ENCODE assay signal across 18 mouse cellular contexts in genomic region chr1:181988367-181988766, GRCm38 (mm10). TPM values are rescaled to one million over a fixed set of nuclear protein-coding genes. Genes with fewer than 3 reads are reported as not detected.
DNase-seq lines count a peak whose midpoint lies in the region; ATAC-seq and TF ChIP-seq lines count a peak whose summit lies in the region.
"Had no signal": no experiment of that assay in that cellular context is flagged by ENCODE, and none has a peak within 500 bp of the region (broad histone marks: within the 10 kb centered on the region; RNA-seq: fewer than 3 reads in every experiment).

No protein-coding gene starts in this region.

- peak; percentile 74; the same call in 1 of the 2 replicates for ATAC-seq in frontal cortex, adult (ENCODE audit: low TSS enrichment)
- no peak for ATAC-seq in heart, postnatal 0 days (ENCODE audit: insufficient read depth, low read depth)
- no peak for ATAC-seq in neural tube, embryonic 15.5 days (ENCODE audit: low FRiP score)
- no peak for ATAC-seq in embryonic facial prominence, embryonic 15.5 days (ENCODE audit: insufficient number of reproducible peaks, low FRiP score, low TSS enrichment, low read depth)
- ATAC-seq: intestine, embryonic 16.5 days had no signal

- no peak overlapping the region for H3K4me3 ChIP-seq in heart, postnatal 0 days (ENCODE audit: low read depth, low read length)
- H3K4me3 ChIP-seq in neural tube, embryonic 15.5 days (replicated peaks): no peak overlapping the region
- H3K4me3 ChIP-seq in embryonic facial prominence, embryonic 15.5 days (replicated peaks): no peak overlapping the region
- H3K4me3 ChIP-seq: heart, embryonic 12.5 days had no signal

- no peak for TF ChIP-seq EP300 in heart, postnatal 0 days (IDR thresholded peaks at IDR 0.05; ENCODE audit: low read depth)

- no peak for TF ChIP-seq CTCF in heart, postnatal 0 days (IDR thresholded peaks at IDR 0.05; ENCODE audit: low read depth)

- H3K9ac ChIP-seq in heart, postnatal 0 days (replicated peaks; ENCODE audit: low read depth, low read length): no peak overlapping the region
- H3K9ac ChIP-seq in neural tube, embryonic 15.5 days (replicated peaks): no peak overlapping the region
- H3K9ac ChIP-seq in embryonic facial prominence, embryonic 15.5 days: no peak overlapping the region
- H3K9ac ChIP-seq: heart, embryonic 12.5 days; hindbrain, embryonic 14.5 days had no signal

- 34% methylated on average over 2 of the region's 2 CpGs for WGBS in heart, postnatal 0 days
- 78% methylated on average over 2 of the region's 2 CpGs for WGBS in neural tube, embryonic 15.5 days
- 54% methylated on average over 2 of the region's 2 CpGs for WGBS in embryonic facial prominence, embryonic 15.5 days

- H3K27ac ChIP-seq in heart, postnatal 0 days (ENCODE audit: low read depth): peak overlapping the region; percentile 38; the same call in 1 of the 2 replicates
- H3K27ac ChIP-seq in neural tube, embryonic 15.5 days (replicated peaks): no peak overlapping the region
- 0 out of 2 replicates have a peak overlapping the region, but pooled peaks have one; percentile 34 for H3K27ac ChIP-seq in embryonic facial prominence, embryonic 15.5 days (replicated peaks)
- H3K27ac ChIP-seq: hindbrain, embryonic 14.5 days had no signal

- no peaks in the 10 kb centered on the region for H3K27me3 ChIP-seq in heart, postnatal 0 days (ENCODE audit: control insufficient read depth, insufficient read depth, low read length)
- H3K27me3 ChIP-seq in neural tube, embryonic 15.5 days (replicated peaks): no peaks in the 10 kb centered on the region
- no peaks in the 10 kb centered on the region for H3K27me3 ChIP-seq in embryonic facial prominence, embryonic 15.5 days
- H3K27me3 ChIP-seq: heart, embryonic 12.5 days had no signal

- no peak for DNase-seq in frontal cortex, adult 2 months (ENCODE audit: extremely low spot score in 1 of 2, low spot score in 1 of 2)
- DNase-seq in heart, postnatal 0 days (ENCODE audit: low spot score): no peak
- DNase-seq in heart, adult 11 months: no peak
- DNase-seq in neural tube, embryonic 10.5 days (ENCODE audit: extremely low spot score, low spot score): peak; percentile 3
- DNase-seq in lung, postnatal 36 days: no peak
- DNase-seq: adrenal gland, postnatal 10 days; cerebellum, adult 11-12 months; cerebellum, adult 9-10 months; cerebellum, postnatal 25 days; gastrocnemius, postnatal 14 days; kidney, adult 2 months had no signal

- H3K9me3 ChIP-seq in heart, postnatal 0 days (replicated peaks; ENCODE audit: control insufficient read depth, low read length): no peaks in the 10 kb centered on the region
- H3K9me3 ChIP-seq in neural tube, embryonic 15.5 days (replicated peaks): no peaks in the 10 kb centered on the region
- no peaks in the 10 kb centered on the region for H3K9me3 ChIP-seq in embryonic facial prominence, embryonic 15.5 days (replicated peaks)
- H3K9me3 ChIP-seq: G1E had no signal

- peaks cover 20% of the 10 kb centered on the region; the same call in 1 of the 2 replicates for H3K4me1 ChIP-seq in heart, postnatal 0 days (ENCODE audit: control insufficient read depth, insufficient read depth)
- H3K4me1 ChIP-seq in neural tube, embryonic 15.5 days: peaks cover 25% of the 10 kb centered on the region
- H3K4me1 ChIP-seq in embryonic facial prominence, embryonic 15.5 days: peaks cover 15% of the 10 kb centered on the region; the same call in 1 of the 2 replicates

- H3K36me3 ChIP-seq in heart, postnatal 0 days (replicated peaks; ENCODE audit: control insufficient read depth, insufficient read depth, low read length): no peaks in the 10 kb centered on the region
- no peaks in the 10 kb centered on the region for H3K36me3 ChIP-seq in neural tube, embryonic 15.5 days
- no peaks in the 10 kb centered on the region for H3K36me3 ChIP-seq in embryonic facial prominence, embryonic 15.5 days
- H3K36me3 ChIP-seq: G1E had no signal

- H3K4me2 ChIP-seq in heart, postnatal 0 days (ENCODE audit: low read depth, low read length): no peak overlapping the region
- H3K4me2 ChIP-seq in neural tube, embryonic 15.5 days: no peak overlapping the region
- no peak overlapping the region for H3K4me2 ChIP-seq in embryonic facial prominence, embryonic 15.5 days (replicated peaks)
- H3K4me2 ChIP-seq: heart, embryonic 12.5 days; hindbrain, embryonic 14.5 days had no signal

RNA-seq across cellular contexts. Expression of gene Enah, which starts 31.4 kb away (rescaled TPM):
- polyA plus RNA-seq in frontal cortex, adult 2 months (2012; rRNA removed): 66.8 and 68.7 TPM in 2 replicates
- total RNA-seq in heart, postnatal 0 days (2014; rRNA removed; ENCODE audit: low replicate concordance): 69.3 and 77.9 TPM in 2 replicates
- polyA plus RNA-seq in heart, postnatal 0 days (2015; fragmentation: Nextera tagmentation; extraction: Ambion mirVana): 10.3 and 13.2 TPM in 2 replicates
- polyA plus RNA-seq in neural tube, embryonic 15.5 days (2015; fragmentation: Nextera tagmentation; extraction: Ambion mirVana): 27.7 and 34.1 TPM in 2 replicates
- polyA plus RNA-seq in embryonic facial prominence, embryonic 15.5 days (2015; fragmentation: Nextera tagmentation; extraction: Ambion mirVana): 23.3 and 25.6 TPM in 2 replicates
- polyA plus RNA-seq: G1E had no signal
